Mouse (Mus musculus) thymus, adult 18-20 months (tissue): Measurements from ENCODE around the gene Tbx15.

Experiments used
- DNase-seq, 2 experiments: peaks; one replicate each; pipeline ENCODE4 v3.0.0; 2022; ENCODE audit warnings: mixed read lengths in 2 of 2

Gene Tbx15

GRCm38 (mm10) chr3:99248831-99249550 lies 8.8 kb downstream of the Tbx15 start:
- DNase-seq, result no peak

- no peak for DNase-seq
Observed at GRCm38 (mm10) chr3:99249551-99249870, 9.3 kb downstream of the Tbx15 start.

GRCm38 (mm10) chr3:99249906-99250305 lies 9.7 kb downstream of the Tbx15 start:
- no peak for DNase-seq

- DNase-seq, result no peak
Observed at GRCm38 (mm10) chr3:99251271-99252165, 11.3 kb downstream of the Tbx15 start.

GRCm38 (mm10) chr3:99252461-99253091 lies 12.4 kb downstream of the Tbx15 start:
- no peak for DNase-seq

GRCm38 (mm10) chr3:99253092-99253488 lies 12.9 kb downstream of the Tbx15 start:
- DNase-seq, result no peak

GRCm38 (mm10) chr3:99253497-99254451 lies 13.6 kb downstream of the Tbx15 start:
- DNase-seq, result no peak

- no peak for DNase-seq
Observed at GRCm38 (mm10) chr3:99254559-99255151, 14.5 kb downstream of the Tbx15 start.

GRCm38 (mm10) chr3:99255411-99256365 lies 15.5 kb downstream of the Tbx15 start:
- no peak for DNase-seq

- DNase-seq, result no peak
Observed at GRCm38 (mm10) chr3:99256366-99256750, 16.2 kb downstream of the Tbx15 start.

GRCm38 (mm10) chr3:99256766-99257165 lies 16.6 kb downstream of the Tbx15 start:
- DNase-seq, result no peak

- DNase-seq, result no peak
Observed at GRCm38 (mm10) chr3:99257586-99258577, 17.7 kb downstream of the Tbx15 start.

GRCm38 (mm10) chr3:99259741-99260270 lies 19.6 kb downstream of the Tbx15 start:
- no peak for DNase-seq

GRCm38 (mm10) chr3:99260395-99260794 lies 20.2 kb downstream of the Tbx15 start:
- no peak for DNase-seq

- no peak for DNase-seq
Observed at GRCm38 (mm10) chr3:99261371-99261791, 21.2 kb downstream of the Tbx15 start.

- no peak for DNase-seq
Observed at GRCm38 (mm10) chr3:99261986-99262385, 21.8 kb downstream of the Tbx15 start.

- no peak for DNase-seq
Observed at GRCm38 (mm10) chr3:99263471-99263903, 23.3 kb downstream of the Tbx15 start.

- no peak for DNase-seq
Observed at GRCm38 (mm10) chr3:99264695-99265094, 24.5 kb downstream of the Tbx15 start.

GRCm38 (mm10) chr3:99266752-99267303 lies 26.6 kb downstream of the Tbx15 start:
- DNase-seq, result no peak
